Mouse (Mus musculus) layer of hippocampus, adult 9-11 months (tissue): ENCODE measurements at regions not wholly inside any gene's neighbourhood (a gene's known extent, or its start where the extent isn't known, plus 50 kb on each side); places are given as distances from the start of the nearest gene placed in this dataset.

Source experiments
- DNase-seq: peaks from one replicate; pipeline ENCODE4 v3.0.0; 2022

DNA sequence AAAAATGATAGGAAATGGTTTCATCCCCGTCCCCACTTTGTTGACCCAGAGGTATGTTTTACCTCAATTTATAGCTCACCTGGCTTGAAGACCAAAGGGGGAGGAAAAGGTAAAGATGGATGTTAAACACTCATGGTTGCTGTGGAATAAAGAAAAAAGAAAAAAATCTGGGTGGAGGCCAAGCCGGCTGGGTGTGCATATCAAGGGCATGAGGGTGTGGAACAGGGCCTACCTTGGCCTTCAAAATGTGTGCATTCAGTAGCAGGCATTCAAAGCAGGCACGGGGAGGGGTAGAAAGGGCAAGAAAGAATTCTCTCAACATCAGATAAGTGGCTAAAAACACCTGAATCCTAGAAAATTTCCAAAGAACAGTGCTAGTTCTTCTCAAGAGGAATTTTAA is 74.7 kb upstream of the Ccn2 start:
- no peak for DNase-seq

DNA sequence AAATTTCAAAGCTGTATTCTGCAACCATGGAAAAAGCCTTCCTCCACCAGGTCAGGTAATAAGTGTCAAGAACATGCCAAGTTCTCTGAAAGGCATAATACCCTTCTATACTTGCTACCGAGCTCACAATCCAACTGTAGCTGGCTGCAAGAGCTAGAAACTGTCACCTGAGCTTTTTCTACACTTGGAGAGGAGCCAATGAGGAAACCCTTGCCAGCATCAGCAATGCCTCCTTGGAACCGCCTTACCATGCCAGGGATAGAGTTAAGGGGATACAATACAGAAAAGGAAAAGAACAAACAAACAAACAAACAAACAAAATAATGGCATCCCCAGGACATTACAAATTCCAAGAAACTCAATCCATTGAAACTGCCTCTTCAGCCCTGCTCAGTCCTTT is 62.5 kb upstream of the Ccn2 start:
- DNase-seq, result no peak

DNA sequence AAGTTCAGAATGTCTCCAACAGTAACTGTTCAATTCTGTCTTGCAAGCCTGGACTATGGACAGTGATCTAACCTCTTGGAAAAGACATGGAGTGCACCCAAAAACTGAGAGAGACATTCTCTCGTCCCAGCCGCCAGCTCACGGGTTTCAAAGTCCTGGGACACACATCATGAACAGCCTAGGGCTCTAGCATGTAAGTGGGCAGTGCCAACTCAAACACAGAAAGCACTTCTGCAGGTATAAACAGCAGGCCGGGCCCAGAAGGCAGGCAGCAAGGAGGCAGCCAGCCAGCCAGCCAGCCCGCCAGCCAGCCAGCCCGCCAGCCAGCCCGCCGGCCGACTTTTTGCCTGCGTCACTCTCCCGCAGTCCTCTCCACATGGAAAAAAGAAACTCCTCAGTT is 60.3 kb upstream of the Ccn2 start:
- DNase-seq, result no peak

DNA sequence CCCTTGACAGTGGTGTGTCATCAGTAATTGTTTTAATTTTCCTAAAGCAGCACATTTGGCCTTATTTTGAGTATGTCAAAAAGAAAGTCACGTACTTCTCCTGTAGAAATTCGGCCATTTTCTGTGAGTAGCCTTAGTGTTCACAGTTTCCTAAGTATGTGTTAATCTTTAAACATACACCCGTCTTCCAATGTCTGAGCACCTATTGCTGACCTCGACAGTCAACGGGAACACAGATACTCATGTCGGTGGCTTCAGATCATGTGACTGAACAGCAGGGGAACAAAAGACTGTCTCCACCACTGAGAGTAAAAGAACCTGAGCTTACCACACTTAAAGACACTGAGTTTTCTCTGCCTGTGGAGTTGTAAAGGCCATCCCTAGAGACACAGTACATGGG is 59.8 kb upstream of the Ccn2 start:
- DNase-seq, result no peak

DNA sequence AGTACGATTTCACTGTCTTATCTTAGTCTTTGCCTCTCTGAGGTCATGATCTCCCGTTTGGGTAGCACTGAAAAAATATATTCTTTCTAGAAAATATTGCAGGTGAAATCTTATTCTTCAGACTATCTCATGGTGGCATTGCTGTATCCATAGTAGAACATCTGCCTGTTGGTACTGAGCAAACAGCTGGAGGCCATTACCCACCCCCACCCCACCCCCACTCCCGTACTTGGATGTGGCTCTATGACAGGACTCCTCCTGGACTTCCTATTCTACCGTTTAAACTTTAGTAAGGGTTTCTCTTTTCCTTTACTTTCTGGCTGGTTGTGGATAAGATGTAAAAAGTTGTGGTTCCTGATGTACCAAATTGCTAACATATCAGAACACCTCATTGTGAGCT is 53.3 kb upstream of the Ccn2 start:
- no peak for DNase-seq
